Comparison of ENCODE assay signal across 20 mouse cellular contexts in the genomic region with DNA sequence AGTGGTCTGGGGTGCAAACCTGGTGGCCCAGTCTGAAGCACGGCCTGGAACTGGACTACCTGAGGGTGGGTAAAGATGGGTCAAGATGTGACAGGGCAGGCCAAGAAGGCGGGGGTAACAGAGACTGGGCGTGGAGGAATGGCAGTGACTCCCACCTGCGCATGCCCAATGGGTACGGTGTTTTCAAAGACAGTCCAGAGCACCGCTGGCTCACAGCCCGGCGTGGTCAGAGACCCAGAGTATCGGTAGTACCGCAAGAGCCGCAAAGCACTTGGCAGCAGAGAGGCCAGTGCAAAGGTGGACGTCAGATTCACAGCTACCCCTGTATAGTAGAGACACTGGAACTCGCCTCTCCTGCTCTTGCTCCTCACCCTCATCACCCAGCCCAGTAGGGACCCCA. TPM values are rescaled to one million over a fixed set of nuclear protein-coding genes. Genes with fewer than 3 reads are reported as not detected.
DNase-seq lines count a peak whose midpoint lies in the region; ATAC-seq and TF ChIP-seq lines count a peak whose summit lies in the region.
"Had no signal": no experiment of that assay in that cellular context is flagged by ENCODE, and none has a peak within 500 bp of the region (broad histone marks: within the 10 kb centered on the region; RNA-seq: fewer than 3 reads in every experiment).

No protein-coding gene starts in this region.

- 0 out of 2 replicates have a peak, but pooled peaks cover 4% of the 10 kb centered on the region for H3K4me1 ChIP-seq in kidney, adult 2 months (ENCODE audit: control insufficient read depth, insufficient read depth, low read length)
- peaks cover 37% of the 10 kb centered on the region for H3K4me1 ChIP-seq in neural tube, embryonic 13.5 days (replicated peaks)
- H3K4me1 ChIP-seq in neural tube, embryonic 15.5 days, result peaks cover 43% of the 10 kb centered on the region

- H3K4me2 ChIP-seq in neural tube, embryonic 13.5 days, result 0 out of 2 replicates have a peak overlapping the region, but pooled peaks have one; percentile 73
- H3K4me2 ChIP-seq in neural tube, embryonic 15.5 days, result peak overlapping the region; percentile 92; the same call in 1 of the 2 replicates
- H3K4me2 ChIP-seq: heart, embryonic 11.5 days; limb, embryonic 15.5 days; liver, embryonic 15.5 days had no signal

- ATAC-seq in neural tube, embryonic 13.5 days (ENCODE audit: low read depth), result 0 out of 2 replicates have a peak, but pooled peaks have one; percentile 6
- ATAC-seq in neural tube, embryonic 15.5 days (ENCODE audit: low FRiP score), result no peak

- H3K9me3 ChIP-seq in neural tube, embryonic 13.5 days, result no peaks in the 10 kb centered on the region
- H3K9me3 ChIP-seq in neural tube, embryonic 15.5 days (replicated peaks), result no peaks in the 10 kb centered on the region
- H3K9me3 ChIP-seq: limb, embryonic 15.5 days; liver, embryonic 15.5 days had no signal

- H3K9ac ChIP-seq in neural tube, embryonic 13.5 days, result 0 out of 2 replicates have a peak overlapping the region, but pooled peaks have one; percentile 28
- no peak overlapping the region for H3K9ac ChIP-seq in neural tube, embryonic 15.5 days (replicated peaks)
- H3K9ac ChIP-seq: limb, embryonic 15.5 days; liver, embryonic 15.5 days had no signal

- 0 out of 2 replicates have a peak overlapping the region, but pooled peaks have one; percentile 4 for H3K4me3 ChIP-seq in kidney, adult 2 months (ENCODE audit: insufficient read depth, low read depth, low read length)
- no peak overlapping the region for H3K4me3 ChIP-seq in neural tube, embryonic 13.5 days
- H3K4me3 ChIP-seq in neural tube, embryonic 15.5 days (replicated peaks), result no peak overlapping the region
- H3K4me3 ChIP-seq: limb, embryonic 15.5 days; liver, embryonic 15.5 days had no signal

- DNase-seq in cerebellum, postnatal 25 days, result peak; percentile 35 to 53
- DNase-seq in cerebellum, postnatal 36 days, result no peak
- peak; percentile 41 for DNase-seq in kidney, adult 2 months
- no peak for DNase-seq in kidney, adult 8-10 months
- DNase-seq in neural tube, embryonic 10.5 days (ENCODE audit: extremely low spot score, low spot score), result no peak
- DNase-seq: heart, postnatal 10 days; midbrain, embryonic 14.5 days; right cerebral cortex, adult 18-20 months; thymus, postnatal 36 days had no signal

- no peaks in the 10 kb centered on the region for H3K36me3 ChIP-seq in kidney, adult 2 months (ENCODE audit: control insufficient read depth, insufficient read depth, low read length)
- peaks cover 9% of the 10 kb centered on the region for H3K36me3 ChIP-seq in neural tube, embryonic 13.5 days
- peaks cover 5% of the 10 kb centered on the region for H3K36me3 ChIP-seq in neural tube, embryonic 15.5 days
- H3K36me3 ChIP-seq: liver, embryonic 15.5 days had no signal

- no peak overlapping the region for H3K27ac ChIP-seq in kidney, adult 2 months (ENCODE audit: insufficient read depth, low read depth, low read length)
- H3K27ac ChIP-seq in neural tube, embryonic 13.5 days (replicated peaks), result no peak overlapping the region
- 0 out of 2 replicates have a peak overlapping the region, but pooled peaks have one; percentile 88 for H3K27ac ChIP-seq in neural tube, embryonic 15.5 days (replicated peaks)
- H3K27ac ChIP-seq: kidney, postnatal 0 days; limb, embryonic 15.5 days; liver, embryonic 15.5 days; macrophage had no signal

- H3K27me3 ChIP-seq in kidney, adult 2 months (replicated peaks; ENCODE audit: control insufficient read depth, insufficient read depth, low read length), result 0 out of 2 replicates have a peak, but pooled peaks cover 1% of the 10 kb centered on the region
- H3K27me3 ChIP-seq in neural tube, embryonic 13.5 days, result peaks cover 75% of the 10 kb centered on the region
- H3K27me3 ChIP-seq in neural tube, embryonic 15.5 days (replicated peaks), result peaks cover 42% of the 10 kb centered on the region

- WGBS in kidney, adult 2 months, result 48% methylated on average over 13 of the region's 13 CpGs
- 45% methylated on average over 13 of the region's 13 CpGs for WGBS in neural tube, embryonic 13.5 days
- WGBS in neural tube, embryonic 15.5 days, result 51% methylated on average over 13 of the region's 13 CpGs

- no peak for TF ChIP-seq CTCF in kidney, adult 2 months (conservative IDR thresholded peaks at IDR 0.05; ENCODE audit: insufficient read depth, insufficient read length, low read depth, low read length)

- TF ChIP-seq POLR2A in kidney, adult 2 months (IDR thresholded peaks at IDR 0.05; ENCODE audit: low read depth, low read length), result no peak

RNA-seq across cellular contexts. Expression of a gene that starts 2.6 kb away (rescaled TPM):
- polyA plus RNA-seq in kidney, adult 2 months (2012; rRNA removed), result 6.2 and 7.9 TPM in 2 replicates
- polyA plus RNA-seq in neural tube, embryonic 13.5 days (2015; fragmentation: Nextera tagmentation; extraction: Ambion mirVana), result 1.7 and 1.9 TPM in 2 replicates
- 4.0 and 5.3 TPM in 2 replicates for polyA plus RNA-seq in neural tube, embryonic 15.5 days (2015; fragmentation: Nextera tagmentation; extraction: Ambion mirVana)
- polyA plus RNA-seq: C2C12; forebrain, embryonic 11.5 days; gonadal fat pad, adult 2 months; heart, embryonic 11.5 days; liver, embryonic 15.5 days; lung, embryonic 16.5 days; macrophage had no signal

RNA-seq across cellular contexts. Expression of a gene that starts 2.7 kb away (rescaled TPM):
- 372 and 440 TPM in 2 replicates for polyA plus RNA-seq in kidney, adult 2 months (2012; rRNA removed)
- polyA plus RNA-seq in neural tube, embryonic 13.5 days (2015; fragmentation: Nextera tagmentation; extraction: Ambion mirVana), result 3.2 and 5.8 TPM in 2 replicates
- 2.8 and 3.2 TPM in 2 replicates for polyA plus RNA-seq in neural tube, embryonic 15.5 days (2015; fragmentation: Nextera tagmentation; extraction: Ambion mirVana)

RNA-seq across cellular contexts. Expression of a gene that starts 38.4 kb away (rescaled TPM):
- polyA plus RNA-seq in kidney, adult 2 months (2012; rRNA removed), result 26.8 and 38.2 TPM in 2 replicates
- 3.4 and 3.7 TPM in 2 replicates for polyA plus RNA-seq in neural tube, embryonic 13.5 days (2015; fragmentation: Nextera tagmentation; extraction: Ambion mirVana)
- polyA plus RNA-seq in neural tube, embryonic 15.5 days (2015; fragmentation: Nextera tagmentation; extraction: Ambion mirVana), result 2.7 and 3.8 TPM in 2 replicates

RNA-seq across cellular contexts. Expression of a gene that starts 56.0 kb away (rescaled TPM):
- 7.7 and 10.3 TPM in 2 replicates for polyA plus RNA-seq in kidney, adult 2 months (2012; rRNA removed)
- polyA plus RNA-seq in neural tube, embryonic 13.5 days (2015; fragmentation: Nextera tagmentation; extraction: Ambion mirVana), result 0.47 and 0.49 TPM in 2 replicates
- 0.35 and 0.40 TPM in 2 replicates for polyA plus RNA-seq in neural tube, embryonic 15.5 days (2015; fragmentation: Nextera tagmentation; extraction: Ambion mirVana)
- polyA plus RNA-seq: macrophage had no signal

RNA-seq across cellular contexts. Expression of a gene that starts 58.5 kb away (rescaled TPM):
- 0.12 and 0.14 TPM in 2 replicates for polyA plus RNA-seq in kidney, adult 2 months (2012; rRNA removed)
- polyA plus RNA-seq in neural tube, embryonic 13.5 days (2015; fragmentation: Nextera tagmentation; extraction: Ambion mirVana), result 0.07 and 0.10 TPM in 2 replicates
- polyA plus RNA-seq in neural tube, embryonic 15.5 days (2015; fragmentation: Nextera tagmentation; extraction: Ambion mirVana), result not detected in 2 replicates
- polyA plus RNA-seq: forebrain, embryonic 11.5 days; limb, embryonic 15.5 days; liver, embryonic 15.5 days; lung, embryonic 16.5 days; macrophage had no signal

Comparison
In these comparisons a context has a peak if more than half of its experiments do, and no peak if none do; other contexts are left out.
1. DNase-seq: peak in cerebellum, postnatal 25 days (2 of 2) and kidney, adult 2 months (single experiment); none in cerebellum, postnatal 36 days (0 of 2), kidney, adult 8-10 months (0 of 2) and neural tube, embryonic 10.5 days (single experiment).
2. RNA of a gene that starts 2.7 kb away (polyA plus RNA-seq): 372 to 440 TPM in kidney, adult 2 months; 3.2 to 5.8 TPM in neural tube, embryonic 13.5 days and 2.8 to 3.2 TPM in neural tube, embryonic 15.5 days; every median in the first group is over 10 times any median in the second.